Mouse (Mus musculus) layer of hippocampus, adult 18-20 months (tissue): Measurements from ENCODE around the gene Zbtb7b. TPM values are rescaled to one million over a fixed set of nuclear protein-coding genes. Genes with fewer than 3 reads are reported as not detected.

Experiments used
- DNase-seq, 2 experiments: peaks; one replicate each; pipeline ENCODE4 v3.0.0; 2022; ENCODE audit warnings: low spot score in 2 of 2
- total RNA-seq, 2 experiments: library from RNA; stranded (reverse); gene quantifications; 2 replicates each; pipeline ENCODE4 v1.2.3; 2021

Gene Zbtb7b
- total RNA-seq, 2 experiments from 2014 or later: 12.1 to 16.8 TPM

DNA sequence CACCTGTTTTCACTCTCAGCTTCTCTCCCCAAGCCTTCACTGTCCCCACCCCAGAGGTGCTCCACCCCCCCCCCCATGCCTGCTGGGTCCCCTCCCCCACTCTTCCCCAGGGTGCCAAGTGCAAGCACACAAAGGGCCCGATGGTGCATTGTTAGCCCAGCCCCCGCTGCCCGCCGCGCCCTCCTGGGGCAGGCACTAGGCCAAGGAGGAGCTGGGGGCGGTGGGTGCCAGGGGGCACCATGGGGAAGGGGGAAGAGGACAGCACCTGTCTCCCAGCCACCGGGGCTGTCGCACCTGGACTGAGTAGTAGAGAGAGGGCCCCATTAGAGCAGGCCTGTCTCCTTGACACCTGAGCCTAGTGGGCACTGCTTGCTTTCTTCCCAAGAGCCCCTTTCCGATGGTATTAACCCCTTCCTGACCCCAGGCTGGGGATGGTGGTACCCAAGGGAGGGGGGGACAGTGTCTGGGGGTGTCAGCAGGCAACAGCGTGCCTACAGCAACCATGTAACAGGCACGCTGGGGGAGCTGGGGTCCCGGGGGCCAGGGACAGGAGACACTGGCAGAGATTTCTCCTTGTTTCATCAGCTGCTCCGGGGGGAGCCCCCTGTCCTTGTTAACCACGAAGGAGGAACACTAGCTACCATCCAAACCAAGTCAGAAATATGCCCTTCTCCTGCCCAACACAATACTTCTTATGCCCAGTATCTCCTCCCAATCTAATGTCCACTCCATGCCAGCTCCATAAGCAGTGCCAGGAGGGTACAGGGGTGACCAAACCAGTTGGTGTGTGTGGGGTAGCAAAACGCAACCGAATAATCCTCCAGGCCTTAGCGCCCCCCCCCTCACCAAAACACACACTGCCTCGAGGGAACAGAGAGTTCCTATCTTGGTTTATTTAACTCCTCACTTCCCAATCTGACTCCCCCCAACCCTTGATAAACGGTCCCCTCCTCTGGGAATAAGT, 3.6 kb downstream of the Zbtb7b start:
- no peak for DNase-seq

DNA sequence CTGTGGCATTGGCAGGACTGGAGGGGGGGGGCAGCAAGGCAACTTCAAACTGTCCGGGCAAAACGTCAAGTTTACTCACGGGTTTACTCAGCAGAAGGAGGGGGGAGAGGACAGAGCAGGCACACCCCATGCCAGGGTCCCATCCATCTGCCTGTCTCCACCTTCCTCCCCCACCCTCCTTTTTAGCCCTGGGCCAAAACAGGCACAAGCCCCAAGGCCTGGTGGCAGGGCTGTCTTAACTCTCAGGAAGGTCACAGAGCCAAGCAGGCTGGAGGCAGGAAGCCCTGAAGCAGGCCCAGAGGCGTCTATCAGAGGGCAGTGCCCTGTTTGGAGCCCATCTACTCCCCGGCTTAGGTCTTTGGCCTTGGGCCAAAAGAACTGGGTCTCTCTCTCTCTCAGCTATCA, 4.5 kb downstream of the Zbtb7b start:
- no peak for DNase-seq

DNA sequence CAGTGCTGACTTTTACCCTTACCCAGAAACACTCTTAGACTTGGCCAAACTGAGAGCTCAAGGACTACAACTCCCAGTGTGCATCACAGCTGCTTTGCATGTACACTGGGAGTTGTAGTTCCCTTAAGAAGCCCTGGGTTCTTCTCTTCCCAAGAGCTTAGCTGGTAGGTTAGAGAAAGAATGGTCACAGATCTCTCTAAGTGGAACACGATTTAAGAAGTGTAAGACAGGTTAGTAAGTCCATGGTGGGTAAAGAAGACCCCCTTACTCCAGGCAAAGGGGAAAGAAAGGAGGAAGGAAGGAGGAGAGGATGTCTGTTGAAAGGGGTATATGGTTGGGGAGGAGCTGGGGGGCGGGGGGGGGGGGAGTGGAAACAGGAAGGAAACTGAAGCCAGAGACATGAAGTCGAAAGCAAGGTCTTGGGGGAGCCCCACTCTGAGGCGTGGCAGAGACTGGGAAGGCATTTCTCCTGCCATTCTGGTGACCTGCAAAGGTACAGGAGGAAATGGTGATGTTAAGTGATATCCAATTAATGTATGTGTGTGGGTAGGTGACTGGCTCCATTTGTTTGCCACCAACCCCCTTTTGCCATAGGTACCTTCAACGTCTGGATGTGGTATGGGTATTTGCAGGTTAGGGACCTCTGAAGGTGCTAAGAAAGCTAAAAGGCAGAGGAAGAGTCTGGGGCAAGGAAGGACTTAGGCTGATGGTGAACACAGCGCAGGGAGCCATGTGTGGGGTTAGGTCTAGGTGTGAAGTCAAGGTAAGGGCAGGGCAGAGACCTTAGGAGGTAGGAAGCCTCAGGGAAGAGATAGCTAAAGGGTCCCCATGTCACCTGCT, 5.5 kb downstream of the Zbtb7b start:
- peak in 1 of 2 experiments; percentile 57 for DNase-seq

DNA sequence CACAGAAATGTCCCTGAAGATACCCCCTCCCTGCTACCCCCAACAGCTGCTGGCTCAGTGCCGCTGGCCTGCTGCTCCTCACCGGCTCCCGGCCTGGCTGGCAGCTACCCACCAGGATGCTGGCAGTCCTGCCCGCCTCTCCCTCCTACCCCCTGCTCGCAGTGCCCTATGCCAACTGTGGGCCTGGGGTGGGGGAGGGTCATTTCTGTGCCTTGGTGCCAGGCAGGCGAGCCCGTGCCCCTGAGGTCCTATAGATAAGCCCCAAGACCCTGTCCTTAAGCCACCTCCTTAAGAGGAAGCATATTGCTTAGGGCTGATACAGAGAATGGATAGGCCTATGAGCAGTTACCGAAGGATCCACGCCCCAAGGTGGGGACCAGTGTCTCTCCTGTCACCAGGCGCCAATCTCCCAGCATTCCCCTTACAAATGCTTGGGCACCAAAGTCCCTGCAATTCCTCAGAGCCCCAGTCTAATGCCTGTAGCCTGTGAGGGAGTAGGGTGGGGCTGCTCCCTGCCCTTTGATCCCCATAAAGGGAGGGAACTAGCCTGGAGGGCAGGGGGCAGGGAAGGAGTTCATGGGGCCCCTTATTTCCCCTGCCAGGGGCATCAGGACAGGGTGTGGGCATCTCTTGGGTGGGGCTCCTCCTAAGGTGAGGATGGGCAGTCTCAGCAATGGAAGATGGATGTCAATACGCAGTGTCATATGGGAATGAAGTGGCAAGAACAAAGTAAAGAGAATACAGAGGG, 6.3 kb downstream of the Zbtb7b start:
- no peak for DNase-seq

DNA sequence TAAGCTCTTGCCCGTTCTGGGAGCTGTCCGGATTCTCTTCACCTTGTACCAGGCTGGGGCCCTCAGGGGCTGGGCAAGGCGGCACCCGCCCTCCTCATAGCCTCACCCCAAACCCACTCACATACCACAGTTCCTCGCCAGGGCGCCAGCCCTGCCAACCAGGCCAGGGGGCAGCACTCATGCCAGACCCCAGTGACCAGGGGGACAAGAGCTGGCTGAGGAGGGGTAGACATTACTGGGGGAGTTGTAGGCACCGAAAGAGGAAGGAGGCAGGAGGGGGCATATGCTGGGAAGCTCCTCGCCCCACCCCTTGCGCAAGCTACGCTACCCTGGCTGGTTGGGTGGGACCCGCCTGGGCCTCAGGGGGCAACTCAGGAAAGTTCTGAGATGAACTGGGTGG, 6.9 kb downstream of the Zbtb7b start:
- DNase-seq: no peak

DNA sequence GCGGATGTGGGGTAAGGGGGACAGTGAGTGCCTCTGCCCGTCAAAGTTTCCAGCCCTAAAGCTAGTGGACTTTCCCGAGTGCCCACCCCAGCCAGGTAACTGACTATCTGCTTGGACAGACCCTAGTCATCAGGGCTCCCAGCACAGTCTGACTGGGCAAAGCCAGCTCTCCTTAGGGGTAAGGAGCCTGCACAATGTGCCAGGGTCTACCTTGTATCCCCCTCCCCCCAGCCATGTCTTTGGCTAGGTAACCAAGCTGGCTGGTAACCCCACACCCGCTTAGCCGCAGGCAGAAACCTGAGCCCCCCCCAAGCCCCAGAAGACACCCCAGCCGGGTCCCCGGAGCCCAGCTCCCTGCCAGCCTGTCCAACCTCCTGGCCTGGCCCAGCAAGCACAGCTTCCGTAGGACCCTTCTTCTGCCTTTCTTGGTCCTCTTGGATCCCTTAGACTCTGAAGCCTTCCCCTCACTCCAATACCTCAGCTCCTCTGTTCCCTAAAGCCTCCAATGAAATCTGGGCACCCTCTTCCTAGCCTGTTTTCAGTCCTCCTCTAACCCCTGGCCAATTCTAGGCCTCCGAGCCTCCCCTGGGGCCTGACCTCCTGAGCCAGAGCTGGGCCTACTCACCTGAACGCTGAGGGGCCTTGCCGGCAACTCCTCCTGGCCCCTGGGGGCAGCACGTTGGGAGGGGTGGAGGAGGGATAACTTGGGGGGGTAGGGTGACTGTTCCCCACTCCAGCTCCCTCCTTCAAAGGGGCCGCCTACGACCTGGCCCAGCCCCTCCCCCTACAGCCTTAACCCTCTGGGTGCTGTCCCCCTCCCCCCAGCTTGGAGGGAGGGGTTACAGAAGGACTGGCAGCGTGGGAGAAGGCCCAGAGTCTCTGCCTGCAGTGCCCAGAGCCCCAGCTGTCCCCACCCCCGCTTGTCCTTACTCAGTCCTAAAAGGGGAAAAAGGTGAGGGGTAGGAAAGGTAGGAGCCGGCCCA, 7.8 kb downstream of the Zbtb7b start:
- no peak for DNase-seq

DNA sequence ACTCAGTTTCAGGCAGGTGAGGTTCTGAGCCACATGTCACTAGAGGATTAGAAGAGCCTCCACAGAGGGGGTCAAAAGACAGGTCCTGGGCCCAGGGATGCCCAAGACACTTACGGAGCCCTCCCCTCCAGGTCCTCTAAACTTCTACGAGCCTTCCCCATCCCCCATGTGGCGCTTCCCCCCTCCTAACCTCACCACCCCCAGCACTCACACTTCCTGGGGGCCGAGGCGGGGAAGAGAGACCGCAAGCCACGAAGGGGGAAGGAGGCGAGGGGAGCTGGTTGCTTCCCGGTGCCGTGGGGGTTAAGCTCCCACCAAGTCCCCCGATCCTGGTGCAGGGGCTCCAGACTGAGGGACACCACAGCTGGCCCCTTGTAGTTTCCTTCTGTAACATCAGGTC, 9.1 kb downstream of the Zbtb7b start:
- no peak for DNase-seq

DNA sequence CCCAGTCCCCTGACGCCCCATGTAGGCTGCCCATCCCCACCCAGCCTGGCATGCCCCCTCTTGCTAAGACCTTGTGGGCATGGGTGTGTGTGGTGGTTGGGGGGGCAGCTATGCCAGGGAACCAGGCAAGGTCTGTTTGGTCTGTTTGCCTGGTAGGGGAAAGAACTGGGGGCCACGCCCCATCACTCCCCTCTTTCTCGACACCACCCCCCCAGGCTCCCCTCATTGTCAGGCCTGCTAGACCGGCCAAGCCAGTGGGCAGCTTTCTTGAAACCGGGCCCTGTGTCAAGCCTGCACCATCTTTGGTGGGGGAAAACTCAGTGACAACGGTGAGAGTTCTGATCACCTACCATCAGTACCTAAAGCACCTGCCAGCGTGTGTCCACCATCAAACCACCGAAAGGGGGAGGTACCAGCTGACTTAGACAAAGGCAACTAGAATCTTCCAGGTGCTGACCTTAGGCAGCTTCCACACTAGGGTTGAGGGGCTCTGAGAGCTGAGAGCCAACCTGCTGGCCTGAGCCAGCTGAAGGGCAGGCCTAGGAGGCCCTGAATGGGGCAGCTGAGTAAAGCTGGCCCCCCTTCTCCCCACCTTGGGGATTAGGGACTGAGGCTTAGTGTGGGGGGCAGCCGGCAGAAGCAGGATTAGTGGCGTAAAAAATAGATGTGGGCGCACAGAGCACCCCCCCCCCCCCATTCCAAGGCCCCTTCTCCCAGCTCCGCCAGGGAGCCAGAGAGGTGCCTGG, 10.1 kb downstream of the Zbtb7b start:
- DNase-seq: no peak

DNA sequence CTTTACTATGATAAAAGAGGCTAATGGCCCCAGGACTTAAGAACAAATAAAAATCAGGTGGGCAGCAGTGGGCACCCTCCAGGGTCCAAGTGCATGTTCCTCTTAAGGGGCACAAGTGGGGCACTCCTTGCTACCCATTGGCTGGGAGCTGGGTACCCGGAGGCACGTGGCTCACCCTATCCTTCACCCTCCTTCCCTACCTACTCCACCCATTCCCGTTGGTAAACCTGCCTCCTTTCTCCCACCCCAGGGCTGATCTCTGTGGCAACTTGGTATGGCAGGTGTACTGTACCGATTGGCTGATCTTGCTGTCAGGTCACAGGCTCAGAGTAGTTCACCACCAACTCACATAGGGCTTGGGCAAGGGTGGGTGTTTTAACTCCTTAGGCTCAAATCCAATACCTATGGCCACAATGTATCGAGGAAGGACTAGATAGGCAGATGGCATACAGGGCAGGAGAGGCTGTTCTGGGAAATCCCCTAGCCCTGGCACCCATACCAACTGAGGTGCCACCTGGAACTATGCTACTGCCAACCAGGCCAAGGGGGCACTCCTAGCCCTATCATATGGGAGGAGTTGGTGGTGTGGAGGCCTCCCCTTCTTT, 10.8 kb downstream of the Zbtb7b start:
- DNase-seq: no peak

DNA sequence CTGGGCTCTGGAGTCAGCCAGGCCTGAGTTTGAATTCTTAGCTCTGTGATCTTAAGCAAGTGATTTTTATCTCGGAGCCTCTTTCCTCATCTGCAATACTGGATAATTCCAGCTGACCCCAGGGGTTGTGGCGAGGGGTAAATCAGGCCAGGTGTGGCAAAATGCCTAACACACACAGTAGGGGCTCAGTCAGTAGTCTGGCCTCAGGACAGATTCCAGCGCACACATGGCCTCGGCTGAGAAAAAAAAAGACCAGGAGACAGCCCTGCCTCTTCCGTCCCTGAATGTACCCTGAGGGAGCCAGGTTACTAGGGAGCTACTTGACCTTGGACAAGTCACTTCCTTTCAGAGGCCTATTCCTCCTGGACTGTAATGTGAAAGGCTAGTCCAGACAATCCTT, 11.6 kb downstream of the Zbtb7b start:
- DNase-seq: no peak

DNA sequence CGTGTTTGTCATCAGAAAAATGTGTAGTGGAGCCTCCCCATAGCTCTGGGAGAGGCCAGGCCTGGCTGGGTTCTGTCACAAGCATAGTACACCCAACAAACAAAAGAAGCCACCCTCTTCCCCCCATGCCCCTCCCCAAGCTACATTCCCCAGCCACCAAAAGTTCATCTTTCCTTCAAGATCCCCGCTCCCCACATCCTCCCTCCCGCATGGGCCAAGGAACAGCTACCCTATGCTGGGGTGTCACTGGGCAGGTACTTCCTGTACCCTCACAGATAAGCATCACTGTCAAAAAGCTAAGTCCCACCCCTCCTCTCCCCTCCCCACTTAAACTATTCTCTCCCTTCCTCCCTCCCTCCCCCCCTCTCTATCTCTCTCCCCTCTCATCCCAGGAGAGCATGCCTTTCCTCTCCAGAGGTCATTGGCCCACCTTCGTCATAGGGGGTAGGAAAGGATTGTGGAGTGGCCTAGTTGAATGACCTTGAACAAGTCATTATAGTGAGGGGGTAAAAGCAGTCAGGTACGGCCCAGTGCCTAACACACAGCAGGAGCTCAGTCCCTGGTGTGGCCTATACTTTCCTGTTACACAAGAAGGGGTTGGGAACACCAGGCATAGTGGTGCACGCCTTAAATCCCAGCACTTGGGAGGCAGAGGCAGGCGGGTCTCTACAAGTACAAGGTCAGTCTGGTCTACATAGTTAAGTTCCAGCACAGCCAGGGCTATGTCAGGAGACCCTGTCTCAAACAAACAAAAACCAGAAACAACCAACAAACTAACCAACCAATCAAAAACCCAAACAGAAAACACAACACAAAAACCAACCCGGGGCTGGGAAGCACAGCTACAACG, 12.3 kb downstream of the Zbtb7b start:
- DNase-seq: no peak

DNA sequence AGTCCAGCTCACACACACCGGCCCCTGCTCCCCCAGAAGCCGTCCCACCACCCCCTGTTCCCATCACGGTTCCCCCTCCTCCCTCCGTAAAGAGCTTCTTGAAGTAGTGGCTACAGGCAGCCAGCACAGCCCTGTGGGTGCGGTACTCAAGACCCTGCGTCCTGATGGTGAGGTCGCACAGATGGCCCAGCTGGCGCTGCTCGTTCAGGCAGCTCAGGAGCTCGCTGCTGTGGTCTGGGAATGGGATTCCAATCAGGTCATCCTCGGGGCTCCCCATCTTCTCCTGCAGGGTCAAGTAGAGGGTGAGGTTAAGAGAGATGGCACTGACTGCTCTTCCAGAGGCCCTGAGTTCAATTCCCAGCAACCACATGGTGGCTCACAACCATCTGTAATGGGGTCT, 13.3 kb downstream of the Zbtb7b start:
- no peak for DNase-seq

DNA sequence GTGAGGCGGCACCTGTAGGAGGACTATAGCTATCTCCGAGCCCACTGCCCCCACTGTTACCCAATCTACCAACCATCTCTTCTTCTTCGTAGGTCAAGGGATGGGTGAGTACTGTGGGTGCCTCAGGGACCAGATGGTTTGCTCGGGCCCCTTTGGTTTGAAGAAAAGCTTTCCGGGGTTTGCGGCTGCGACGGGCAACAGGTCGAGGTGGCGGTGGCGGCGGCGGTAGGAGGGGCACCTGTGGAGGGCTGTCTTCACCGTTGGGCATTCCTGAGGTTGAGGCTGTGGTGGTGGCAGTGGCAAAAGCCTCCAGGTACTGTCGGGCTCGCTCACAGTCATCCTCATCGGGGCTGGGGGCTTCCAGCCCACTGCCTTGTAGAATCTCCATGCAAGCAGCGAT, 13.9 kb downstream of the Zbtb7b start:
- DNase-seq: no peak

DNA sequence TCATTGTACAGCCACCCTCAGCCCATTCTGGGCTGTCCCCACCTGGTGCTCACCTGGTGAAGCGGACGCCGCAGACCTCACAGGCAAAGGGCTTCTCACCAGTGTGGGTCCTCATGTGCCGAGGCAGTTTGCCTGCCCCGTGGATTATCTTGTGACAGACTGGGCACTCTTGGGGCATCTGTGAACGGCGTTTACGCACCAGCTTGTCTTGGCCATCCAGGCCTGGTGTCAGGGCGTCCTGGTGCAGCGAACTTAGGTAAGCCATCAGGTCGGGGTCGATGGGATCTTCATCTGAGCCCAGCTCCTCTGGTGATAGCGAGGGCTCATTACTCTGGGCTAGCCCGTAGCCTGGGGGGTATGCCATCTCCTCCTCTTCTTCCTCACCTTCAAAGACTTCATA, 14.3 kb downstream of the Zbtb7b start:
- no peak for DNase-seq

DNA sequence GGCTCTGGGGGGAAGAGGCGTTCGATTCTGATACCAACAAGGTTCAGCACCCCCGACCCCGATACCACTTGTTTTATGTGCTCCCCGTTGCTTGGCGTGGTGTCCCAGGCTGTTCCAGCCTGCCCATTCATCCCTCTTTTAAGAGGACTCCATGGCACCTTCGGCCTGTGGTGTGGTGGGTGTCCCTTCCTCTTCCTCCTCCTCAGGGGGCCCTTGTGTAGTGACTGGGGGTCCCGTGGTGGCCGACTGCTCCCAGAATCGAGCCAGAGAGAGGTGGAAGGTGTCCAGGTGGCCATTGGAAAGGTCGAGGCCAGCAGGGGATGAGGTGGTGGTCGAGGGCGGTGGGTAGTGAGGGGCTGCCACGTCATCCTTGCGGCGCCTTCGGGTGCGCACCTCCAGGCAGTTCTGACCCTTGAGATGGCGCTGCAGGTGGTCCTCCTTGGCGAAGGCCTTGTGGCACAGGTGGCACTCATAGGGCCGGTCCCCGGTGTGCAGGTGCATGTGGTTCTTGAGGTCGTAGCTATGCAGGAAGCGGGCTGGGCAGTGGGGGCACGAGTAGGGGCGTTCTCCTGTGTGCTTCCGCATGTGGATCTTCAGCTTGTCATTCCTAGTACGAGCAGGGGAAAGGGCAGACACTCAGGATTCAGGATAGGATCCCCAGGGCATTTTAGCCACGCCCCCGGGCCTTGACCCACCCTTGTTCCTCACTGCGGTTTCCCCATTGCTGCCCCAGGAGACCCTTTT, 15.0 kb downstream of the Zbtb7b start:
- no peak for DNase-seq

DNA sequence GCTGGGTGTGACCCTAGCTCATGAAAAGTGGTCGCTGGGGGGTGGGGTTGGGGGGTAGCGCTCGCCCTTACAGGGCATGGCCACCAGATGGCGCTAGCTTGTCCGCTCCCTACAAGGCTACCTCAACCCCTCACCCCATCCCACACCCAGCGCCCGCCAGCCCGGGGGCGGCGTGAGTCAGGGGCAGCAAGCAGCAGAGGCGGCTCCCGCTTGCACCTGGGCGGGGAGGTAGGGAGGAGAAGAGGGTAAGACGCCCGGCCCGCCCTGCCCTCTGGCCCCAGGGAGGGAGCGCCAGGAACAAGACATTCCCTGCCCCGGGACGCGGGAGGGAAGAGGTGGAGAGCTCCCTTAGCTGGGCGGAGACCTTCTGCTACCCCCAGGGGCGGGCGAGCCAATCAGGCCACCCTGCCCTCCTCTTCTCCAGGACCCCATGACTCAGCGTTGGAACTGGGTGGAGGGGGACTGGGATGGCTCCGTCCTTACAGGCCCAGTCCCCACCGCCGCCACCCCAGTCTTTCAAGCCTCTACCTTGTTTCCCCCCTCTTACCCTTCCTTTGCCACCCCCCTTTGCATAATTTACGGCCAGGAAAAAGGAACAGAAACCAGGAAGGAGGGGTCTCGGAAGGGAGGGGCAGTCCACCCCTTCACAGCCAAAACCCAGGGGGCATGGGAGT, 16.0 kb downstream of the Zbtb7b start:
- DNase-seq: peak; percentile 56 to 63

DNA sequence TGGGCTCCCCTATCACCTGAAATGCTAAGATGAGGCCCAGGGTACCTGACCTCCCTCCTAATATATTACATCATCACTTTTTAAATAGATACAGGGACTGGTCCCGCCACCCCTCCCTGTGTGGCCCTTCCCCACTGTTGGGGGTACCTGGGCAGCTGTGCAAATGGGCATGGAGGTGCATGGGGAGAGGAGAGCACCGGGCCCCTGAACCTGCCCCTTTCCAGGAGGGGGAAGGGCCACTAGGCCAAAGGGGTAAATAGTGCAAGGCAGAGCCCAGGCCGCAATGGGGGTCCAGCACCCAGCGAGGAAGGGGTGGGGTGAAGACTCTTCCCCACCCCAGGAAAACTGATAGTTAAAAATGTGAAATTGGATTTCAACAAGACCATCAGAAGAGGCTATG, 16.7 kb downstream of the Zbtb7b start:
- no peak for DNase-seq
